Mouse (Mus musculus): Measurements from ENCODE around the gene Eme2.
"Not testable (repeated sequence)": the region's sequence is repeated elsewhere in the genome, so short reads cannot be mapped to it uniquely, and the experiment has no call there.

The Eme2 gene

GRCm38 (mm10) chr17:24894995-24895547, at the start of gene Eme2, which contains the start of gene Mrps34:
Eme2 (minus strand) TSS chr17:24895087.
Mrps34 (plus strand) TSS chr17:24895116.
- DNase-seq (ENCODE audit: low spot score): peak; percentile 83

- DNase-seq (ENCODE audit: low spot score): not testable (repeated sequence)
Observed at GRCm38 (mm10) chr17:24943589-24943988, 48.7 kb upstream of the Eme2 start.

GRCm38 (mm10) chr17:24943036-24943435, 48.1 kb upstream of the Eme2 start:
- no peak for DNase-seq (ENCODE audit: low spot score)

GRCm38 (mm10) chr17:24942453-24942852, 47.6 kb upstream of the Eme2 start:
- DNase-seq (ENCODE audit: low spot score): peak; percentile 51

GRCm38 (mm10) chr17:24937266-24937665, 42.4 kb upstream of the Eme2 start:
- no peak for DNase-seq (ENCODE audit: low spot score)

GRCm38 (mm10) chr17:24936259-24937237, 41.7 kb upstream of the Eme2 start, which contains the start of gene Mapk8ip3:
Mapk8ip3 (minus strand) TSS chr17:24936977.
- DNase-seq (ENCODE audit: low spot score): peak; percentile 96

- no peak for DNase-seq (ENCODE audit: low spot score)
Observed at GRCm38 (mm10) chr17:24935666-24936065, 40.8 kb upstream of the Eme2 start.

- no peak for DNase-seq (ENCODE audit: low spot score)
Observed at GRCm38 (mm10) chr17:24934926-24935325, 40.0 kb upstream of the Eme2 start.

- no peak for DNase-seq (ENCODE audit: low spot score)
Observed at GRCm38 (mm10) chr17:24933163-24933562, 38.3 kb upstream of the Eme2 start.

GRCm38 (mm10) chr17:24932431-24932830, 37.5 kb upstream of the Eme2 start:
- no peak for DNase-seq (ENCODE audit: low spot score)

- DNase-seq (ENCODE audit: low spot score): no peak
Observed at GRCm38 (mm10) chr17:24929506-24929905, 34.6 kb upstream of the Eme2 start.

- DNase-seq (ENCODE audit: low spot score): no peak
Observed at GRCm38 (mm10) chr17:24923246-24923645, 28.4 kb upstream of the Eme2 start.

- DNase-seq (ENCODE audit: low spot score): no peak
Observed at GRCm38 (mm10) chr17:24913984-24914383, 19.1 kb upstream of the Eme2 start.

GRCm38 (mm10) chr17:24907591-24907990, 12.7 kb upstream of the Eme2 start:
- DNase-seq (ENCODE audit: low spot score): no peak

- no peak for DNase-seq (ENCODE audit: low spot score)
Observed at GRCm38 (mm10) chr17:24903767-24904166, 8.9 kb upstream of the Eme2 start.

- no peak for DNase-seq (ENCODE audit: low spot score)
Observed at GRCm38 (mm10) chr17:24902671-24903474, 8.0 kb upstream of the Eme2 start.

GRCm38 (mm10) chr17:24902124-24902523, 7.2 kb upstream of the Eme2 start:
- no peak for DNase-seq (ENCODE audit: low spot score)

- no peak for DNase-seq (ENCODE audit: low spot score)
Observed at GRCm38 (mm10) chr17:24900014-24900413, 5.1 kb upstream of the Eme2 start.

- no peak for DNase-seq (ENCODE audit: low spot score)
Observed at GRCm38 (mm10) chr17:24899153-24899552, 4.3 kb upstream of the Eme2 start.

GRCm38 (mm10) chr17:24898041-24898854, 3.4 kb upstream of the Eme2 start:
- no peak for DNase-seq (ENCODE audit: low spot score)

- DNase-seq (ENCODE audit: low spot score): no peak
Observed at GRCm38 (mm10) chr17:24897600-24897999, 2.7 kb upstream of the Eme2 start.

GRCm38 (mm10) chr17:24896993-24897269, 2.0 kb upstream of the Eme2 start:
- no peak for DNase-seq (ENCODE audit: low spot score)

Data from testis, postnatal 10 days (tissue).